Mouse (Mus musculus): ENCODE results near the gene Arhgap15. TPM values are rescaled to one million over a fixed set of nuclear protein-coding genes. Genes with fewer than 3 reads are reported as not detected.

Gene Arhgap15
- total RNA-seq, 2 experiments from 2014 or later: 9.4 to 9.8 TPM

DNA sequence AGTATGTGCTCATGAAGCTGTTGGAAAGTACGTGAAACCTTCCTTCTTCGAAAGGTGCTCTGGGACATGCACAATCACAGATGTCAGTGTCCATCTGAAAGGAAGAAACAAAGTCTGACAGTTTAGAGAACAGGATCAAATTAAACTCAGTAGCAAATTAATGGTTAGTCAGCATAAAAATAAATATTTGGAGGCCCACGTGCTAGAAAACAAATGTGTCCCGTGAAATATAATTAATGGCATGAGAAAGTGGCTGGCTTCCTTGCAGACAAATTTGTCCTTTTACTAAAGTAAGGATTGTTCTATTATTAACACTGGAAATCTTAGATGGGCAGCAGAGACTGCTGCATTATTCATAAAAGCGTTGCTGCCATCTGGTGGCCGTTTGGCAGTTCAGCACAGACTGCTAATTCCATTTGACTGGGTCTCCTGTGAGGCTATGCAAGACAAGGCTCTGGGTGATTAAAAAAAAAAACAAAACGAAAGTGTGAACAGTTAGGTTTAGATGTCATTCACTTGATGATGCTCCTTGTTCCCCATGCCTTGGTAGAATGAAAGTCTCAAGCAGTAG lies 153.9 kb downstream of the Arhgap15 start:
- peak; percentile 59 to 86 for DNase-seq (ENCODE audit: extremely low spot score in 1 of 2, low spot score in 1 of 2)

DNA sequence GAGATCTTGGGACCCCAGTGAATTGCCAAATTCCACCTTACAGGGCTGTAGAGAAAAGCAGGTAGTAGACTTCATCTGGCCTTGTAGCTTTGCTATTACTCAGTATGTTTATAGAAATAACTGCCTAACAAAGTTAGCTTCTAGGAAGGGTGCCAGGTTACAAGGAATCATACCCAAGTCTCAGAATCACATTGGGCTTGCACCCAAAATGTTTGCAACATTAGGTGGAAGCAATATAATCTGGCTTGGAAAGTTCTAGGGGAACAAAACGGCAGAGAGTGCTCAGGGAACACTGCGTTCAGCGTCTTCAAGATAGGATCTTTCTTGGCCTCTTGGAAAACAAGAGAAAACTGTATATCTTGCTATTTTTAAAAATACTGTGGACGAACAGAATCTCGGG lies 158.9 kb downstream of the Arhgap15 start:
- no peak for DNase-seq (ENCODE audit: extremely low spot score in 1 of 2, low spot score in 1 of 2)

DNA sequence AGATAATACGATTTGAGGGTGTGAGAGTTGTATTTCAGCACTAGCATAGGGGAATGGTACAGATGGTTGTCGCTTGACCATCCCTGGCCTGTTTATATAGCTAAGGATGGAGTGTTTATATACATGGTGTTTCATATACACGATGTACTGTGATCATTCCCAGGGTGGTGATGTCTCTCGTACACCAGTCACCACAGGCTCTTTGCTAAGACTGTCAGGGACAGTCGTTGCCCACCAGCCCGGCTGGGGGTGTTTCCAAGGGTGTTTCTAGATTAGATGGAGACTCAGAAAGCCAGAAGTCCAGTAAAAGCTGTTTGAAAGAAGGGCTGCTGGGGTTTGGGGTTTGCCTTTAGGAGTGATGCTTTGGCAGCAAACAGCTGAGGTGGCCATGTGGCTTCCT lies 165.5 kb downstream of the Arhgap15 start:
- no peak for DNase-seq (ENCODE audit: extremely low spot score in 1 of 2, low spot score in 1 of 2)

DNA sequence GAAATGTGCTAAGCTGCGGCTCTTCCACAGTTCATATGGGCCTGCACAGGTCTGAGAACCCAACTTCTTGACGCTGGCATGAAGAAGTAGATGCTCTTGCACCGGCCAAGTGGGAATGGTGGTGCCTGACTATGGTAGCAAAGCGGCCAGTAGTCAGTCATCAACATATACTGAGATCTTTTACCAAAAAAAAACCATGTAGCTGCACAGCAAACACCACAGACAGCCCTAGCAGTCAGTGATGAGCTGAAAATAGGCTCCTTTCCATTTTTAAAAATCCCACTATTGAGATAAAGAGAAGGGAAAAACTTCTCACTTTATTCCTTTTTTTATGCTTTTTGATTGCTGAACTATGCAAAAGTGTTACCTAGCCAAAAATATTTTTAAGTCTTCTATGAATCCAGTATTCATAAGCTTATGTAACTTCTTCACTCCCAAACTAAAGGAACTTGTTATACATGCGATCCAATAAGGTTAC lies 175.3 kb downstream of the Arhgap15 start:
- no peak for DNase-seq (ENCODE audit: extremely low spot score in 1 of 2, low spot score in 1 of 2)

DNA sequence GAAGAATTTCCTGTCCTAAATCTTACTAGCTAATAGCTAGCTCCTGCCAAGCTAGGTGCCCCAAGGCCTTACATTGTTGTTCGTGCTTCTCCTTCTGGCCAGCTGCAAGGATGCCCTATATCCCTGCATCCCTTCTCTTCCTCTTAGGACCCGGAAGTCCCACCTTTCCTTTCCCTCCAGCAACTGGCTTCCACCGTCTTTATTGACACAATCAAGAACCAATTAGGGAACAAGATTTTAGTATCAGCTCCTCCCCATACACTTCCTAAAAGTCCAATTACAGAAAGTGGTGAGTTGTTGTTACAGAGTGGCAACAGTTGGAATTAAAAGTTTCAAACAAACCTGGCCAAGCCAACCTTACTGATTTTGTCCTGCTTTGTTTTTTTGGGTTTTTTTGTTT lies 183.1 kb downstream of the Arhgap15 start:
- DNase-seq (ENCODE audit: extremely low spot score in 1 of 2, low spot score in 1 of 2): no peak

- no peak for DNase-seq (ENCODE audit: extremely low spot score in 1 of 2, low spot score in 1 of 2)
Observed at GRCm38 (mm10) chr2:43939196-43939595, 190.6 kb downstream of the Arhgap15 start.

GRCm38 (mm10) chr2:43945679-43946078 lies 197.1 kb downstream of the Arhgap15 start:
- DNase-seq (ENCODE audit: extremely low spot score in 1 of 2, low spot score in 1 of 2): no peak

DNA sequence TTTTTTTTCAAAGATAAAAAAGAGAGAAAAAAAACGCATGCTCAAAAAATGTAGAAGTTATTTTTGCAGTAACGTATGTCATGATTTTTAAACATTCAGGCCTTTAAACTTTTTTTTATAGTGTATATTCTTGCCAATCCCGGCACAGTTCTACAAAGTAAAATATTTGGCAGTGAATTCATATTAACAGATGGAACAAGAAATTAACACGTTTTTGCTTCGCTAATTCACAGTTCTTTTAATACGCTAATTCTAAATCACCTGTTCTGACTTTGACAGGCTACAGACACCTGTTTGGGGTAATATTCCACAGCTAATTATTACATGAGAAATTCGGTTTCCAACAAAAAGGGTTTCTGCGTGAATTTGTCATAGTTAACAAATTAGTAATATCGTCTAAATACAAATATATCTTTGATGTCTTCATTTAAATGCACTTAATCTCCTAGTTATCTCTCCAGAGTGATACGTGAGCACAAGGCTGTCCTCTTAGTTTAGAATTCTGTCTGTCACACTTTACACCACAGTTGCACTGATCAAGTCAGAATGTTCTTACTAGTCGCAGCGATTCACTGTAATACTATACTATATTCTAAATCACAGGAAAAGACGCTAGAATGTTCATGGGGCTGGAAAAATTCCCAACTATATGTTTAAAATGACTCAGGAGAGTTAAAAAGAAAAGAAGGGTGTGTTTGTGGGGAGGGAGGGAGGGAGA lies 201.3 kb downstream of the Arhgap15 start:
- DNase-seq (ENCODE audit: extremely low spot score in 1 of 2, low spot score in 1 of 2): no peak

GRCm38 (mm10) chr2:43950741-43951140 lies 202.1 kb downstream of the Arhgap15 start:
- DNase-seq (ENCODE audit: extremely low spot score in 1 of 2, low spot score in 1 of 2): no peak

- no peak for DNase-seq (ENCODE audit: extremely low spot score in 1 of 2, low spot score in 1 of 2)
Observed at GRCm38 (mm10) chr2:43959189-43959588, 210.6 kb downstream of the Arhgap15 start.

GRCm38 (mm10) chr2:43962466-43962865 lies 213.8 kb downstream of the Arhgap15 start:
- DNase-seq (ENCODE audit: extremely low spot score in 1 of 2, low spot score in 1 of 2): no peak

GRCm38 (mm10) chr2:43968581-43968980 lies 220.0 kb downstream of the Arhgap15 start:
- no peak for DNase-seq (ENCODE audit: extremely low spot score in 1 of 2, low spot score in 1 of 2)

GRCm38 (mm10) chr2:43977732-43978131 lies 229.1 kb downstream of the Arhgap15 start:
- no peak for DNase-seq (ENCODE audit: extremely low spot score in 1 of 2, low spot score in 1 of 2)

DNA sequence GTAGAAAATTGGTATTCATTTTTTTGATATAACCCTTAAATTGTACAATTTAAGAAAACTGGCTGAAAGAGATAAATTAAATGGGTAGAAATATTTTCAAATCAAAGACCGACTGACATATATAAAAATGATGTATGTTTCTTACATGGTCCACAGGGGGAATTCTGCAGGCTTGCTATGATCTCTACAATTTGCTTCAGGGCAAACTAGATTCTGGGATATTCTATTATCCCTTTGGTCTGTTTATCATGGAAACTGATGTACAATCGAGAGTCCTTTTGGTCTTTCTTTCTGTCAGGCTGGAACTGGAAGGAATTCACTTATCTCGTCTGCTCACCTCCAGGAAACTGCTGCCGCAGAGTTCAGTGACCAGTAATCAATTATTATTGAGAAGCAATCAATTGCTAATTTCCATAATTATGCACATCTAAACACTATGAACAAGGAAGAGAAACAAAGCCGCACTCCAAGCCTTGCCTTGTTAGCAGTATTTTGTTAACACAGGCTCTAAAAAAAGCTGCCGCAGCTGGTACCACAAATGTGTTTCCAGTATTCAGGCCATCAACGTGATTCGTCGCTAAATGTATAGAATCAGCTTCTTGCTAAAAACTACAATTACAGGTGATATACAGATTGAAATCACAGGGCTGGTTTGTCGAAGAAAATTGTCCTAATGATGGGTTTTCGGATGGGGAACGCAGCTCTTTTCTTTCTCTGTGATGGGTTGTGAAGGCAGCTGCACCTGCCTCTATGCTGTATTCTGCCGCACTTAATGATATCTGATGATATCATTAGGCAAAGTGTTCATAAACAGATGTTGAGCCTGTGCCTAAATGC lies 229.8 kb downstream of the Arhgap15 start:
- DNase-seq (ENCODE audit: extremely low spot score in 1 of 2, low spot score in 1 of 2): no peak

DNA sequence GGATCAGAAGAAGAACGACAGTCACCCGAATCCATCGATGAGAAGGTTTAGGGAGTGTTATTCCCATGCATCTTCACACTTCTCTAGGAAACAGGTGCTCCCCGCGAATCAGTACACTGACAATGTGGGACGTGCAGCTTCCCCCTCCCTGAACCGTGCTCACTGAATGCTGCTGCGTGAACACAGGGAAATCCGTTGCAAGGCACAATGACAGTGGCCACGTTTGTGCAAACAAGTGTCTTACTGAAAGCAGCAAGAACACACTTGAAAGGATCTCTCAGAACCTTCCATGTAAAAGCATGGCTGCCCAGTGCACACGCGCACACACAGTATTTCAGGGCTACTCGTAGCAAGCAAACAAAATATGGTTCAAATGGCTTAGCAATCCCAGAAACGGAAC lies 237.4 kb downstream of the Arhgap15 start:
- no peak for DNase-seq (ENCODE audit: extremely low spot score in 1 of 2, low spot score in 1 of 2)

DNA sequence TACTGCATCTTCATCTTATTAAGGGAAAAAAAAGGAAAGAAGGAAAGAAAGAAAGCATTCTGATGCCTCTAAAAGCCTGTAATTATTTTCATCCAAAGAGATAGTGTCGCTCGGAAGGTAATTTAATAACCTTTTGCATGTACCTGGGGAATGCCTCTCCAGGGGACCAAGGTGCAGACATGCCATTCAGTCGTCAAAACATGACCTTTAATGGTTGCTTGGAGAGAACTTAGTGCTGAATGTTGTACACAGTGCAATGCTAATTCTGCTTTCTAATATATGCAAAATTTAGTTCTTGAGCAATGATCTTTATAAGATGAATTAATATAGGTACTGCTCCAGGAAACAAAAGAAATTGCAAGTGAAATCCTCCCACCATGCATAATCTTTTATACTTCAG lies 239.3 kb downstream of the Arhgap15 start:
- no peak for DNase-seq (ENCODE audit: extremely low spot score in 1 of 2, low spot score in 1 of 2)

DNA sequence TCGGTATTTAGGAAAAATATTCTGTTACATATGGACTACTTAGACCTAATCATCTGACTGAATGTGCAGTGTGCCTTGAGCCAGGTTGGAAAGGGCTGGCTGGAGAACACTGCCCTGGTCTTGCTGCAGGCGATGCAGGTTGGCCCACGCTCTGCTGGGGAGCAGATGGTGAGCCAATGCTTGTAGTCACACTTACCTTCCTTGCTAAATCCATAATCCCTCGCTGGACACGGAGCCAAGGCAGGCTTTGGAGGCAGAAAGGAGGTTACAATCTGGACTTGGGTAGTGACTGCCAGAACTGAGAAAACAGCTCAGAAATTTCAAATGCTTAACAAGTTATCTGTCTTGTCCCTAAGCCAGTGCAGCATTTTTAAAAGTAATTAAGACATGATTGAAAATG lies 241.2 kb downstream of the Arhgap15 start:
- peak in 1 of 2 experiments; percentile 28 for DNase-seq (ENCODE audit: extremely low spot score in 1 of 2, low spot score in 1 of 2)

DNA sequence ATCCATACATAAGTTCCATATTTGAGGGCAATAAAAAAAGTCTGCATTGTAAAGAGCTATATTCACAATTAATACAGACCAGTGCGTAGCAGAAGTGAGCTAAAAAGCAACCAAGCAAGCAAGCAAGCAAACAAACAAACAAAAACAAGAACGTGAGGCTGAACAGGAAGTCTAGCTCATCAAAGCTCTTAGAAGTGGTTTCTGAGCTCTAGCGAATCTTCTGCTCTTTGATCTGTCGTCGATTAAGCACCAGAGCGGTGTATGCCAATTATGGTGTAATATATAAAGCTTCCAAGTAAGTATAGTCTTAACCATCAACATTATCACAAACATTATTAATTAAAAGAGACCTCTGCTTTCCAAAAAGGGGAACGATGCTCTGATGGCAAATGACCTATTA lies 243.9 kb downstream of the Arhgap15 start:
- DNase-seq (ENCODE audit: extremely low spot score in 1 of 2, low spot score in 1 of 2): no peak

- no peak for DNase-seq (ENCODE audit: extremely low spot score in 1 of 2, low spot score in 1 of 2)
Observed at GRCm38 (mm10) chr2:44002454-44002853, 253.8 kb downstream of the Arhgap15 start.

- no peak for DNase-seq (ENCODE audit: extremely low spot score in 1 of 2, low spot score in 1 of 2)
Observed at GRCm38 (mm10) chr2:44010249-44010648, 261.6 kb downstream of the Arhgap15 start.

- DNase-seq (ENCODE audit: extremely low spot score in 1 of 2, low spot score in 1 of 2): no peak
Observed at GRCm38 (mm10) chr2:44013388-44013787, 264.8 kb downstream of the Arhgap15 start.

Data from layer of hippocampus, postnatal 25 days (tissue).